Mouse (Mus musculus): Measurements from ENCODE around the gene Gstt1.
"Not testable (repeated sequence)": the region's sequence is repeated elsewhere in the genome, so short reads cannot be mapped to it uniquely, and the experiment has no call there.

Gstt1 gene

DNA sequence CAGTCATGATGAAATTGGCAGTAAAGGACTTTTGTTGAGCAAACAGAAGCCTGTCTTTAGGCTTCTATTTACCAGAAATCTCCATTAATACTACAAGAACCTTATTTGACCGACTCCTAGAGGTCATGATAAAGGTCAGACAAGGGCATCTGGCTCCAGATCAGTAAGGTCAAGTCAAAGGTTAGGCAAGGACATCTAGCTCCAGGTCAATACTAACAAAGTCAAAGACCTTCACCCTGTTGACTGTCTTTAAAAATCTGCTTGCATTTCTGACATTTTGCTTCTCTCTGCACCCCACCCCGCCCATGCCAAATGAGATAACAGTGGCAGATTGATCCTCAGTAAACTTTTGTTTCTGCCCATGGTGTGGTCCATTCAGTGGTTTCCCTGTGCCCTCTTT lies 5.8 kb upstream of the Gstt1 start:
- no peak for DNase-seq (ENCODE audit: low spot score)

DNA sequence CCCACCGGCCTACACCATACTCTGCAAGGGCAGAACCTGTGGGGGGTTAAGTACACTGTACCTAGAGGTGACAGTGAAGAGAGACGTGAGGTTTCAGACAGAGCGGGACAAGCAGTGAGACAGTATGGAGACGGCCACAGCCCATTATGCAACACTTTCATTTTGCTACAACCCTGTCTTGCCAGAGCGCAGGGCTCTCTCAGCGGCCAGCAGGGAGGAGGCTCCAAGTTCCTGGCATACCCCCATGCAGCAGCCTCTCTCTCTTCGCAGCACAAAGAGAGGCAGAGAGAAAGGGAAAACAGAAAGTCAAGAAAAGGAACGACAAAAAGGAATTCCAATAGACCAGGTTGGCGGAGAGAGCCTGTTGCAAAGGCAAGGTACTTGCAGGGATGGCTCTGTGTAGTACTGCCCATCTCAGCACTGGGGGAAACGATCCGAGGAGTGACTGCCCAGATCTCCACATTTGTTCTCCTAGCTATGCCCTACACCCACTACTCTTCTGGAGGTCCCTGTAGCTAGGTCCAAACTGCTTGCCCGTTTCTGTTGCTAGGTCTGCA lies 687 bp downstream of the Gstt1 start:
- DNase-seq (ENCODE audit: low spot score) = peak; percentile 38

DNA sequence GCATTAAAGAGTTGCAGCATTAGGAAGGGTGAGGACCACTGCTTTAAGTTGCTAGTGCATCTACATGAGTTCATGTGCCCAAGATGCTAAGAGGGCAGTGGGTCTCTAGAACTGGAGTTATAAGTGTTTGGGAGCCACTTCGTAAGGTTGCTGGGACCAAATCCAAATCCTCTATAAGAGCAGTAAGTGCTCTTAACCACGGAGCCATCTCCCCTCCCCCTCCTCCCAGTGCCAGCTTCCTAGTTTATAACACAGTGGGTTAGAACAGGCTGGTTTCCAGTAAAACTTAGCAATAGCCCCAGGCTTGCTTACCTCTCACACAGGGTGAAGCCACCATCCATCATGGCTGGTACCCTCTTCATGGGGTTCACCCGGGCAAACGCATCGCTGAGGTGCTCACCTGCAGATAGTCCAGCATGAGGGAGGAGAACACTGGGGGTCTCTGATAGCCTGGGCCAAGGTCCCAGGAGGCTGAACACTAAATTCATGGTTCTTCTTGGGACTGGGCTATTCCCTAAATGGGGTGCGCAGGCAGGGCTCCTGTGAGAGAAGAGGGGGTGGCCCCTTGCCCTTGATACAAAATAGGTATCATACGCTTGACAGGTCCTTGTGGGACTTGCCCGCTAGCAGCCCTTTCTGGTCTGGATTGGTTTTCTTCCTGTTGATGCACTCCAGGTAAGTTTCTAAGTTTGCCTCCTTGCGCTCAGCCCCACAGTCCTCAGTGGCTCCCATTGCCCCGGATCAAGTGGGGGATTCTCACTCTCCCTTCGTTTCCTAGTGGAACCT lies 1.5 kb downstream of the Gstt1 start:
- DNase-seq (ENCODE audit: low spot score) = no peak

DNA sequence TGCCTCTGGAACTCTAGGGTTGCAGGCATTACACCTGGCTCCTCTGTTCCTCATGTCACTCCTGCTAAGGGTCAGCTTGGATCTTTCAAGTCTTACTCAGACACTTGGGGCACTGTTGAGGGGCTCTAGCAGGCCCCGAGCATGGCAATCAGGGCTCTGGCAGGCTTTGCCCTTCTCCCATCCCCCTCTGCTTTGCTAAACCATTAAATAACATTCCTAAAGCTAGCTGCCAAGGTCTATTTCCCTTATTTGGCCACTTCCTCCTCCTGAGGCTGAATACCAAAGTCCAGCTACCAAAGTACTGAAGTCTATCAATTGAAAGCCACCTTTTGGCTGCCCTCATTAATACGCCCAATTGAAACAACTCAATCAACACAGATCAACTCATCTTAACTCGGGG lies 3.5 kb downstream of the Gstt1 start:
- DNase-seq (ENCODE audit: low spot score) = peak; percentile 18

DNA sequence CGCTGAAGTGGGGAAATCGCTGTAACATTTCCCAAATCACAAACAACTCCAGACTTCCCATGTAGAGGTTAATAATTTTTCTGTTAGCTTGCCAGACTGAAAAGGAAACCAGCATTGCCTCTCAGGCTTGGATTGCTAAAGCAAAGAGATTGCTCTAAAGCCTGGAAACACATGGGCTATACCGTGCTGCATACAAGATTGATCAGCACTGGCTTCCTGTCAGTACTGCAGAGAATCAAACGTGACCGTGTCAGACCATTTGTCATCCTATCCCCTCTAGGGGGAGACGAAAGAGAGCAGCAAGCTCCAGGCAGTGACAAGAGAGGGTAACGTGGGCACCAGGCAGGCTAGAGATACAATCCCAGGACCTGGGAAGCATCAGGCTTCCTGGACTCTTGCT lies 7.6 kb downstream of the Gstt1 start:
- DNase-seq (ENCODE audit: low spot score) = no peak

DNA sequence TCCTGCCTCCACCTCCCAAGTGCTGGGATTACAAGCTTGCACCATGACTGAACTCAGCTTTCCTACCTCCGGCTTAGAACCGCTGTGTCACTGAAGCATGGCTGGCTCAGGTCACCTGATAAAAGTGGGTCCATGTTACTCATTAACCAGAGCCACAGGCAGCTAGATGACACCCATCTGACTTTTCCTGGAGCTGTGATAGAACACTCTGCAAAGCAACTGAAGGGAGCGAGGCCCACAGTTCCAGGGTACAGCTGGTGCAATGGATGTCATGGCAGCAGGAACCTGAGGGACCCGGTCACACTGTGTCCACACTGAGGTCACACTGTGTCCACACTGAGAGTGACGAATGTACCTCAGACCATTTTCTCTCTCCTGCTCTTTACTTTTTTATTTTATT lies 8.5 kb downstream of the Gstt1 start:
- no peak for DNase-seq (ENCODE audit: low spot score)

DNA sequence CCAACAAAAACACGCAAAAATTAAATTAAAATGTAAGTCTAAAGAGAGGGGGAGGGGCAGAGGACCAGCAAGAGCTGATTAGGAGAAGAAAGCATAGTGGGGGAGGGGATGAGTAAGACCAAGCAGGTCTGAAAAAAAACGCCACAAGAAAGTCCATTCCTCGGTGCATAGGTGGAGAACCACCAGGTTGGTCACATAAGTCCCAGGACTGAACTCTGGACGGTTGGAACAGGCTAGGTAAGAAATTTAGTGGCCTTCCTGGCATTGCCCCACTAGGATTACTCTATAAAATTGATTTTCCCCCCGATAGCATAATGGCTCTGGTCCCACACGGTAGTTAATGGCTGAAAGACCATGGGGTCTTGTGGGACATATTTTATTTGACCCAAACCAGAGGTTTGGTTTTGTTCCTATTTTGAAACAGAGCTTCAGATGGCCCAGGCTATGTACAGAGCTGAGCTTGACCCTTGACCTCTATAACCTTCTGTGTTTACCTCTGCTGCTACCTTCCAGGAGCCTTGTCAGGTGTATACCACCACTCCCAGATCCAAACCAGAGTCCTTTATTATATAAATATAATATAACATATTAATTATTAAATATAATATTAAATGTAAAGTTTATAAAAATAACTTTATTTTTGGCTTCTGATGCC lies 9.2 kb downstream of the Gstt1 start:
- no peak for DNase-seq (ENCODE audit: low spot score)

DNA sequence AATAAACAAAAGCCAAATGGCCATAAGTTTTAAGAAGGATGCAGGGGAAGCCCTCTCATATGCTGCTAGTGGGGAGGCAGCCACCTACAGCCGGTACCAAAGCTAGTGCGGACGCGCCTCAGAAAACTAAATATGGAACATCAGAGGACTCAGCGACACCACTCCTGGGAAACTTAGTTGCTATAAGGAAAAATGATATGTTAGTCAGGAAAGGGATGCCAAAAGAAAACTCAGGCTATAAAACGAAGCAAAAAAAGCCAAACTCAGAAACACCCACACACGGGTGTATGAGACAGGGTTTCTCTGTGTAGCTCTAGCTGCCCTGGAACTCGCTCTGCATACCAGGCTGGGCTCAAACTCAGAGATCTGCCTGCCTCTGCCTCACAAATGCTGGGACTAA lies 10.1 kb downstream of the Gstt1 start:
- no peak for DNase-seq (ENCODE audit: low spot score)

DNA sequence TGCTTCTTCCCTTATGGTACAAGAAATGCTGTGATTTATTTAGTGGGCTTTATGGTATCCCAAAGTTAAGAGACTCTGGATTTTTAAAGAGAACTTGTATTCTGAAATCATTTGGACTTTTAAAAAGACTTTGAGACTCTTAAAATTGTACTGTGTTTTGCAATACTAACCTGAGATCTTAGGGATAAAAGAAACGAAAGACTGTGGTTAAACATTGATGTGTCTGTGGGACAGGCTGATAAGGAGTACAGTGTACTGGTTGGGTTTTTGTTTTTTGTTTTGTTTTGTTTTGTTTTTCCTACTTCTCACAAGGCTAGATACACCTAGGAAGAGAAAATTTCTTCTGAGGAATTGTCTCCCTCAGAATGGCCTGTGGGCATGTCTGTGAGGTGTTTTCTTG lies 12.9 kb downstream of the Gstt1 start:
- no peak for DNase-seq (ENCODE audit: low spot score)

DNA sequence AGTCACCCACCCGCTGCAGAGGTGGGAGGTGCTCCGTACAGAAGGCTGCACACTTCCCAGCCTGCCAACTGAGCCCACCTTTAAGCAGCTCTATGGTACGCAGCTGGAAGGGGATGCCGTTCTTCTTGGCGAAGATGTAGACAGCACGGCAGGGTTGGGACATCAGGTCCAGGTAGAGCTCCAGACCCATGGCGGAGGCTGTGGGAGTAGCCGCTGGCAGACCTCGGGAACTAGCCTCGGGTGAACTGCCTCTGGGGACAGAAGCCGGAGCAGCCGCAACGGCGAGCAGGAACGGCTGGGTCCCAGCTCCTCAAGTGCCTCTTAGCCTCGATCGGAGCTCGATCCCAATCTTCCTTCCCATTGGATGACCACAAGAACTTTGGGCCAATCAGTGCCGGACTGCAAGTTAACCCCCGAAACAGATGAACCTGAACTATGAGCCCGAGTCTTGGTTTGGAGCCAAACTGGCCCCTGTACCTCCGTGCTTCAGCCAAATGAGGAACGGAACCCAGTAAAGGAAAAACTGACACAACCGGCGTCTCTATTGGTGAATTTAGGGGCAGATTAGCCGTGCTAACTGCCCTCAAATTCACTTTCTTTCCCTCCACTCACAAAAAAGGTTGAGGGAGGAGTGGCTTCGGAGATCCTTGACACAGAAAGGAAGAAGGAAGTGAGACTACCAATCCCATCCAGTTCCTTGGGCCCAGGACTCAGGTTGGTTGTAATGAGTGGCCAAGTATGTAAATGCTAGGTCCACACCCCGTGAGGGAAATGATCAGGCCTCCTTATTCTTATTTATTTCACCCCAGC lies 17.4 kb downstream of the Gstt1 start, which contains the start of the genes Gm20441 and Gstt3:
Gene Gm20441 (minus strand): TSS at position 186 of the 810 bp plus-strand sequence.
Gene Gstt3 (minus strand): TSS at position 646 of the 810 bp plus-strand sequence.
- peak; percentile 56 for DNase-seq (ENCODE audit: low spot score)

DNA sequence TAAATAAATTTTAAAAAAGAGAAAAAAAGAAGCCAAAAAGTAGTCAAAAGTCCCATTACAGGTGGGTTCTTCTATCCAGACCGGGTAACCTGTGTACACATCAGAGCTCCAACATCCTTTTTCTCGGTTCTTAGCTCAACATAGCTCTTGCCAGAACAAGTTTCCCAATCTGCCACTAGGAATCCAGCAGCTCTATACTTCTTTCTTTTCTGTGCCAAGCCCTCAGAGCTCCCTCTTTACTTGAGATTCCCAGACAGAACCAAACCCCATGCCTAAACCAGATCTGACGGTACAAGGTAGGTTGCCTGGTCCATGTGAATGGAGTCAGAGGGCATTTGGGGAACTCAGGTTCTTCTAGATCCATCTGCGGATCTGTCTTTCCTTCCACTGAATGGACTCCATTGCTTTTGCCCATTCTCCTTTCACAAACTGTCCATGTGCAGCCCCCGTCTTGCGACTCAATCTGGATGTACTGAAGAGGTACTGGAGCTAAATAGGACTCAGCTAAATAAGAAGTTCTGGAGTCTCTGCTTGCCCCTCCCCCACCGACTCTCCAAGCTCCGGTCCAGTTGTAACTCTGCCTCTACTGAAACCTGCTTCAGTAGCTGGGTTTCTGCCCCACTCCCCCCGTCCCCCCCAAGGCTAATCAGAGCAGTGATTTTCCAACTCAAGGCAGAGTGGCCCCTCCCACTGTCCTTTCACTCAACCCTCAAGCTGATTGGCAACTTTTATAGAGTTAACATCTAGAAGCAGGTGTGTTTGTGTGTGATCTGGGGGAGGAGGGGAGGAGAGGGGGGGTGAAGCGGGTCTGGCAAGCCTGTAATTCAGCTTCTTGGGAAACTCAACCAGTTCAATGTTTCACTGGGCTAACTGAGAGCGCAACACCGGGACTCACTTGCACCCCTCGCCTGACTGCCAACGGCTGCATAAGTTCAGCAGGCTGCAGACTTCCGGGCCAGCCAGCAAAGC lies 18.9 kb downstream of the Gstt1 start:
- no peak for DNase-seq (ENCODE audit: low spot score)

DNA sequence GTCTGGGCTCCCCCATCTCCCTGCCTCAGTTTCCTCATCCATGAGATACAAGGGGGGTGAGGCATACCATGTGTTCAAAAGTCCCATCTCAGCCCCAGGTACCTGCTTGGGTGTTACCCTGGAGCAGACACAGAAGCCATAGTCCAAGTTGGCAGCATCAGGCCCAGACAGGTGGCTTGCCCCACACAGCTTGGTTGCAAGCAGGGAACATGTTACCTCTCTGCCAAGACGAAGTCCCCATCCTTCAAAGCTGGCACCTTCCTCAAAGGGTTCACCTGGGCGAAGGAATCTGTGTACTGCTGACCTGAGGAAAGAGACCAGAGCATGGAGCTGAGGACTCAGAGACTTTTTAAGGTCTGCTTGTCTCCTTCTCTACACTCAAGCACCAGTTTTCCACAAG lies 20.5 kb downstream of the Gstt1 start:
- no peak for DNase-seq (ENCODE audit: low spot score)

DNA sequence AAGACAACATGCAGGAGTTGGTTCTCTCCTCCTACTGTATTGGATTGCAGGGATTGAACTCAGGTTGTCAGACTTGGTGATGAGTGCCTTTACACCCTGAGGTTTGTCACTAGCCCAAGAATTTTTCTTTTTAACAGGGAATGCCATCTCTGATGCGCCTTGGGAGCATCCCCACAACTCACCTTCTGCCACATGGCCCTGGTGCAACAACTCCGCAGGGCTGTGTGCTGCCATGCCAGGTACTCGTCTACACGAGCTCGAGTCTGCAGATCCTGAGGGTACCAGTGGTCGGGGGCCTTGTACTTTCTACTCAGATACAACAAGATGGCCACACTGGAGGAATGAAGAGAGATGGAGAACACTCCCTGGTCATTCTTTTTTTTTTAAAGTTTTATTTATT lies 21.8 kb downstream of the Gstt1 start:
- DNase-seq (ENCODE audit: low spot score) = no peak

DNA sequence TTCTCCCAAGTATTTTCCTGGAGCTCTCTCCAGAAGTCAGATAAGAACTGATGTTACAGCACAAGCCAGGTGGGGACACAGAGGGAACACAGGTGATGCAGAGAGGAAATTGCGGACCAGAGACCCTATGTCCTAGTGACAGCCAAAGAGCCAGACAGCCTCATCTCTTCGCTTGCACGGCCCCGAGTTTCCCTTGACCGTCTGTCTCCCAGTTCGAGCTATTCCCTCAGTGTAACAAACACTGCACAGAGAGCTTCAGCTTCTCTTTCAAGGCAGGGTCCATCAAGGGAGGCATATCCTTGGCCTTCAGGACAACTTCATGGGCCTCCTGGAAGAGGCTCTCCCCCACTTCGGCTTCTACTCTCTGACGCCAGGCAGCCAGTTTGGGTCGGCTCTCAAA lies 23.8 kb downstream of the Gstt1 start:
- no peak for DNase-seq (ENCODE audit: low spot score)

DNA sequence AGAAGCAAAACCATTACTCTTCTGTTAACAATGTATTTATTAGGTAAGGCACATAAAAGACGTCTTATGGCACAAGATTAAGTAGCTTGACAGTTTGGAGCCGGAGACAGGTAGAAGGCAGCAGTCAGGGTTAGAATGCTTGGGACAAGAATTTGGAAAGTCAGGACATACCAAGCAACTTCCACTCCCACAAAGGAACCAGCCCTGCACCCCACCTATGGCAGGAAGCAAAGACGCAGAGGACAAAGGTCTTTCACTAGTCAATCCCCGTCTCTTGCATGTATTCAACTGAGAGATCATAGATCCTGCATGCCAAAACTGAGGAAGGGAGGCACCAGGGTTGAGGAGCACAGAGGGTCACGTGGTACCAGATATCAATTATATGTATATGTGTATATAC lies 24.3 kb downstream of the Gstt1 start:
- DNase-seq (ENCODE audit: low spot score) = no peak

DNA sequence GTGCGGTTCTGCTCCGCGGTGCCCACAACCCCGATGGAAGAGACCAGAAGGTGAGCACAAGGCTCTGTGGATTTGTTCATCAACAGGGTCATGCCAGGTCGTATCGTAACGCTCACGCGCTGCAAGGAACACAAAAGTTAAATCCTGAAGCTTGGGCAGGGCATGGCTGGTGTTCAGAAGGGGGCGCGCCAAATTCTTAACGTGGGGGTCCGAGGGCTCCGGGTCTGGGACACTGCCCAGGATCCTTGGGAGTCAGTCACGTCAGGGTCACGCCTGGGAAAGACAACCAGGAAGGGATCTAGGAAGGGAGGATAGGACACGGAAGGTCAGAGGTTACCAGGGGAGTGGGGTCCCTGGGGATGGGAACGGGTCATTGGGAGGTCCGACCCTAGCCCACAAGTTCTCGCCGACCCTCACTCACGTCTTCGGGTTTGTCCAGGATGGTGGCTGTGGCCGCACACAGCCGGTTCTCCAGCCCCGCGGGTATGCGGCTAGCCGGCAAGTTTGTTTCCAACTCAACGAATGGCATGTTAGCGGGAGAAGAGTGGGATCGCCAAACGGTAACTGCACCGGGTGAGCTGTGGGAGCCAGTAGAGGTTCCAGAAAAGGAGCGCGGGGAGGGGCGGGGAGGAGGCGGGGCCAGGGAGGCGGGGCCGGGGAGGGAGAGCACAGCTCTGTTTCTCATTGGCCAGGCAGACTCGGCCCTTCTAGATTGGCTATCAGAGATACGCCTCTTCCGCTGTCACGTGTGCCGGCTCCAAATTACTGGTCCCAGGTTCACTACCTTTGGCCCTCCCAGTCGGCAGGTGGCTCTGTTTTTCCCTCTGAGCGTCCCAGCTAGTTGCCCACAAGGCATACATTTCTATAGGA lies 25.4 kb downstream of the Gstt1 start, which contains the start of gene Ddt:
Gene Ddt (minus strand): TSS at position 620 of the 870 bp plus-strand sequence.
- peak; percentile 80 for DNase-seq (ENCODE audit: low spot score)

DNA sequence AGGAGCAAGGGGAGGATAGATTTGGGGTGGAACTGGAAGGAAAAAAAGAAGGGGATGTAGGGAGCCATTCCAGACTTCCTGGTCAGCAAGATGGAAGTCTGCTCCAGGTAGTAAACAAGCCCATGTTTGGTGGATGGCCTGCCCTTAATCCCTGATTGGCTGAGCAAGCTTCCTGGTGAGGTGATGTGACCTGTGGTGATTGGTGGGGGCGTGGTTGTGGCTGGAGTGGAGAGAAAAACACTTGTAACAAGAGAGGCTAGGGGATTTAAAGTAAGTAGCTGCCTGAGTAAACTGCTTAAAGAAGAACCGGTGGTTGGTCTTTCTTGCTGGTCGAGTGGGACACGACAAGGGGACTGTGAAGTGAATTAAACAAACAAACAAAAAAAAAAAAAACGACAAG lies 30.6 kb downstream of the Gstt1 start:
- not testable (repeated sequence) for DNase-seq (ENCODE audit: low spot score)

DNA sequence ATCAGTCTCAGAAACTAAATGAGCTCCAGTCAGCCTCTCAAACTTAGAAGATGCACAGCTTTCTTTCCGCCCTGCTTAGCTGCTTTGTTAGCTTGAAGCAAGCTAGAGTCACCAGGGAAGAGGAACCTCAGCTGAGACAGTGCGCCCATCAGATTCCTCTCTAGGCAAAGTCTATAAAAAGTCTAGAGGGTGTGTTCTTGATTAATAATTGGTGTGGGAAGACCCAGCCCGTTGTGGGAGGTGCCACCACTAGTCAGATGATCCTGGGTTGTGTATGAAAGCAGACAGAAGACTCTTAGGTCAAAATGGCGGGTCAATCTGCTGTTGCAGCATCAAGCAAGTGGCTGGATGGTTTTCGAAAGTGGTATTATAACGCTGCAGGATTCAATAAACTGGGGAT lies 31.5 kb downstream of the Gstt1 start:
- no peak for DNase-seq (ENCODE audit: low spot score)

DNA sequence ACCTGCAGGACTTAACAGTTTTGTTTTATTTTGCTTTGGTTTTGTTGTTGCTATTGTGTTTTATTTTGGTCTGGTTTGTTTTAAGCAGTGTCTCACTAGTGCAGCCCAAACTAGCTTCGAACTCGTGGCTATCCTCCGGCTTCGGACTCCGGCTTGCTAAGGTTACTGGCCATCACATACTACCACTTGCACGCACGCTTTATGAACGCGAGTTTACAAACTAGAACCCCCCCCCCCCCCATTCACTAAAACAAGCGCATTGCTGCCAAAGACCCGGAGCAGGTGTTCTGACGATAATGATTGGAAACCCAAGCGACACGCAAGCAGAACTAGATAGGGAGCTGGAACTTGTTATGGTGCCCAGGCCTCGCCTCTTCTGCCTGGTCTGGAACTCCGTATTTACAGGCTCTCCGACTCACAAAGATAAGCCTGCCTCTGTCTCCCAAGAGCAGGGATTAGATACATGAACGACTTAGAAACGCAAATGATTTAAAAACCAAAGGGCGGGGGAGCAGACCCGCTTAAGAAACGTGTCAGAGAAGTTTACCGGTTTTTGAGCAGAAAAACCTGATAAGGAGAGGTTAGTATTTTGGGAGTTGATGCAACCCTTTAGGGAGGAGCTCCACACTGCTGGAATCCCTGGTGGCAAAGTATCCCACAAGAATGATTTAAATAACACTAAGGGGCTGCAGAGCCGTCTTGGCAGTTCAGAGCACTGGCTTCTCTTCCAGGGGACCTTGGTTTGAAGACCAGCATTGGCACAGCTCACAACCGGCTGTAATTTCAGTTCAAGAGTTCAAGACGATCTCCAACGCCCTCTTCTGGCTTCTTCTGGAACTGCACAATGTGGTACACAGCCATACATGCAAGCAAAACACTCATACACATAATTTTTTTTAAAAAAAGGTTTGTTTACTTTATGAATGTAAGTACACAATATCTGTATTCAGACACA lies 33.6 kb downstream of the Gstt1 start:
- DNase-seq (ENCODE audit: low spot score) = no peak

Data from ovary, adult 18-20 months (tissue).